Mouse (Mus musculus) layer of hippocampus, adult 2 months (tissue): ENCODE data around the gene Zfr. TPM values are rescaled to one million over a fixed set of nuclear protein-coding genes. Genes with fewer than 3 reads are reported as not detected.
"Not testable (repeated sequence)": the region's sequence is repeated elsewhere in the genome, so short reads cannot be mapped to it uniquely, and the experiment has no call there.

Experiments
- DNase-seq, 2 experiments: peaks; one replicate each; pipeline ENCODE4 v3.0.0; 2022; ENCODE audit warnings: low spot score in 2 of 2
- H3K27ac ChIP-seq: fragments of 200-600 bp; 2 replicates; pipeline ENCODE4 v1.8.1; 2022
- H3K4me3 ChIP-seq: fragments of 200-600 bp; 2 replicates; pipeline ENCODE4 v1.8.1; 2022; ENCODE audit warnings: mild to moderate bottlenecking
- CTCF ChIP-seq: fragments of 200-600 bp; conservative IDR thresholded peaks from 2 replicates; pipeline ENCODE4 v1.8.1; 2022; ENCODE audit warnings: antibody characterized with exemption, mild to moderate bottlenecking, moderate library complexity
- total RNA-seq, 2 experiments: library from RNA; stranded (reverse); gene quantifications; 2 replicates each; pipeline ENCODE4 v1.2.3; 2021

The Zfr gene
- total RNA-seq, 2 experiments from 2014 or later: 357 TPM

GRCm38 (mm10) chr15:12091781-12092458 lies 25.7 kb upstream of the Zfr start:
- peak; percentile 93 for TF ChIP-seq CTCF
- no peak overlapping the region for H3K4me3 ChIP-seq
- H3K27ac ChIP-seq: no peak overlapping the region; the same call in 1 of the 2 replicates
- peak in 1 of 2 experiments; percentile 60 for DNase-seq

- DNase-seq: peak; percentile 51 to 68
- H3K27ac ChIP-seq: peak overlapping the region; percentile 92
- TF ChIP-seq CTCF: no peak
- no peak overlapping the region for H3K4me3 ChIP-seq
These were observed 24.3 kb upstream of the Zfr start for GRCm38 (mm10) chr15:12093026-12093960.

- no peak overlapping the region for H3K4me3 ChIP-seq
- peak overlapping the region; percentile 92 for H3K27ac ChIP-seq
- DNase-seq: no peak
- no peak for TF ChIP-seq CTCF
These were observed 23.6 kb upstream of the Zfr start for GRCm38 (mm10) chr15:12093961-12094566.

GRCm38 (mm10) chr15:12096447-12096846 lies 21.2 kb upstream of the Zfr start:
- Histone ChIP-seq H3K27ac (peak overlapping the region; percentile 74), H3K4me3 (no peak overlapping the region)
- TF ChIP-seq CTCF: no peak
- DNase-seq: peak; percentile 67 to 86

- Histone ChIP-seq H3K4me3 (no peak overlapping the region), H3K27ac (peak overlapping the region; percentile 74; the same call in 1 of the 2 replicates)
- DNase-seq: no peak
- peak; percentile 49 for TF ChIP-seq CTCF
These were observed 20.3 kb upstream of the Zfr start for GRCm38 (mm10) chr15:12097344-12097743.

- 0 out of 2 replicates have a peak, but pooled peaks have one; percentile 8 for TF ChIP-seq CTCF
- no peak for DNase-seq
- H3K4me3 ChIP-seq: no peak overlapping the region
- H3K27ac ChIP-seq: no peak overlapping the region
These were observed 16.7 kb upstream of the Zfr start for GRCm38 (mm10) chr15:12100912-12101311.

- H3K4me3 ChIP-seq: no peak overlapping the region
- 0 out of 2 replicates have a peak overlapping the region, but pooled peaks have one; percentile 32 for H3K27ac ChIP-seq
- no peak for DNase-seq
- no peak for TF ChIP-seq CTCF
These were observed 13.9 kb upstream of the Zfr start for GRCm38 (mm10) chr15:12103763-12104162.

- TF ChIP-seq CTCF: no peak
- no peak for DNase-seq
- H3K4me3 ChIP-seq: no peak overlapping the region
- peak overlapping the region; percentile 8; the same call in 1 of the 2 replicates for H3K27ac ChIP-seq
These were observed 12.8 kb upstream of the Zfr start for GRCm38 (mm10) chr15:12104827-12105226.

- peak overlapping the region; percentile 85 for H3K27ac ChIP-seq
- DNase-seq: peak; percentile 58 to 76
- no peak for TF ChIP-seq CTCF
- H3K4me3 ChIP-seq: no peak overlapping the region
These were observed 11.2 kb upstream of the Zfr start for GRCm38 (mm10) chr15:12106430-12106829.

- H3K27ac ChIP-seq: no peak overlapping the region
- DNase-seq: no peak
- TF ChIP-seq CTCF: peak; percentile 54
- H3K4me3 ChIP-seq: no peak overlapping the region
These were observed 9.4 kb upstream of the Zfr start for GRCm38 (mm10) chr15:12108200-12108599.

- H3K27ac ChIP-seq, H3K4me3 ChIP-seq, DNase-seq: not testable (repeated sequence)
These were observed 8.7 kb upstream of the Zfr start for GRCm38 (mm10) chr15:12108922-12109321.

- no peak for DNase-seq
- no peak for TF ChIP-seq CTCF
- no peak overlapping the region for H3K4me3 ChIP-seq
- no peak overlapping the region for H3K27ac ChIP-seq
These were observed 6.4 kb upstream of the Zfr start for GRCm38 (mm10) chr15:12111232-12111631.

- Histone ChIP-seq H3K27ac (peak overlapping the region; percentile 48; the same call in 1 of the 2 replicates), H3K4me3 (no peak overlapping the region)
- TF ChIP-seq CTCF: peak; percentile 80
- DNase-seq: no peak
These were observed 4.2 kb upstream of the Zfr start for GRCm38 (mm10) chr15:12113411-12113810.
